Mouse (Mus musculus): Measurements from ENCODE around the gene Gm49368.

DNA sequence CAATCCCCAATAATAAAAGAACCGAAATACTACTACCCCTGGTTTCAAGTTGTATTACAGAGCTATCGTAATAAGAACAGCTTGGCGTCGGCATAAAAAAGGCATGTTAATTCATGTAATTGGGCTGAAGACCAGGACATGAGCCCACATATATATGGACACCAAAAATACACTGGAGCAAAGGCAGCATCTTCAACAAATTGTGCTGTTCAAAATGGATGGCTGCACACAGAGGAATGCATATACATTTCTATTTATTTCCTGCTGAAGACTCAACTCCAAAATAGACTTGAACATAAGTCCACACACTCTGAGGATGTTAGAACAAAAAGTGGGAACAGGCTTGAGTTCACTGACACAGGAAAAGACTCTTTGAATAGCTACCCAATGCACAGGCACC is 101.5 kb downstream of the Gm49368 start:
- no peak for TF ChIP-seq CTCF (IDR thresholded peaks at IDR 0.05; ENCODE audit: control insufficient read depth, insufficient read depth, insufficient read length)
- no peak for TF ChIP-seq CEBPB (IDR thresholded peaks at IDR 0.05; ENCODE audit: low read depth)
- TF ChIP-seq USF1 (IDR thresholded peaks at IDR 0.05; ENCODE audit: low read depth), result no peak
- TF ChIP-seq MAX (IDR thresholded peaks at IDR 0.05), result no peak
- no peak for TF ChIP-seq MYOD1 (IDR thresholded peaks at IDR 0.05; ENCODE audit: control insufficient read depth, insufficient read length, low read depth)
- TF ChIP-seq MYOG (IDR thresholded peaks at IDR 0.05; ENCODE audit: control insufficient read depth, extremely low read depth, insufficient read length), result no peak

Measured in C2C12 (cell line).